Mouse (Mus musculus) adrenal gland (tissue): ENCODE measurements around the gene Clec1b.

Experiments
- intact Hi-C: fragments of 180-260 bp; cut with DNase I; formaldehyde crosslinking; loops from one replicate; pipeline ENCODE4 v1.15.1; 2025
- long read RNA-seq, 2 experiments: library from polyadenylated mRNA; unstranded; transcript quantifications; one replicate each; pipeline ENCODE4 v2.0.0; 2020; ENCODE audit warnings: borderline replicate concordance in 1 of 2; ENCODE audit not compliant: insufficient replicate concordance in 1 of 2

Clec1b gene
- long read RNA-seq, experiment 1, partial matches to known transcripts: 1 of 3 reads
- long read RNA-seq, experiment 1, other reads (novel, unspliced or antisense): 0 of 3 reads
- long read RNA-seq, experiment 2, partial matches to known transcripts: 0 of 2 reads
- long read RNA-seq, experiment 2, other reads (novel, unspliced or antisense): 0 of 2 reads

GRCm38 (mm10) chr6:129396997-129397396, at the start of gene Clec1b:
Clec1b (plus strand) TSS chr6:129397297.
- intact Hi-C loops: no loop called here

- intact Hi-C loops: no loop called here
Measured at GRCm38 (mm10) chr6:129349524-129350352, 47.4 kb upstream of the Clec1b start.

- intact Hi-C loops: no loop called here
Measured at GRCm38 (mm10) chr6:129351091-129351490, 46.0 kb upstream of the Clec1b start.

- intact Hi-C loops: no loop called here
Measured at GRCm38 (mm10) chr6:129355774-129356173, 41.3 kb upstream of the Clec1b start.

GRCm38 (mm10) chr6:129356430-129356829, 40.7 kb upstream of the Clec1b start:
- intact Hi-C loops: no loop called here

GRCm38 (mm10) chr6:129359515-129359914, 37.6 kb upstream of the Clec1b start:
- intact Hi-C loops: no loop called here

- intact Hi-C loops: loop anchor here (10.0 kb wide), 1 partner anchor 509 kb away; no protein-coding TSS in a partner anchor
Measured at GRCm38 (mm10) chr6:129363942-129364341, 33.2 kb upstream of the Clec1b start.

- intact Hi-C loops: loop anchor here (5.0 to 10.0 kb wide), 2 partner anchors 99 to 511 kb away; no protein-coding TSS in a partner anchor
Measured at GRCm38 (mm10) chr6:129365959-129366359, 31.1 kb upstream of the Clec1b start.

- intact Hi-C loops: loop anchor here (5.0 to 10.0 kb wide), 2 partner anchors 102 to 515 kb away; no protein-coding TSS in a partner anchor
Measured at GRCm38 (mm10) chr6:129369374-129370132, 27.5 kb upstream of the Clec1b start.

- intact Hi-C loops: no loop called here
Measured at GRCm38 (mm10) chr6:129374937-129375471, 22.1 kb upstream of the Clec1b start.

GRCm38 (mm10) chr6:129380454-129380853, 16.6 kb upstream of the Clec1b start:
- intact Hi-C loops: no loop called here

GRCm38 (mm10) chr6:129381736-129382135, 15.4 kb upstream of the Clec1b start:
- intact Hi-C loops: no loop called here

- intact Hi-C loops: no loop called here
Measured at GRCm38 (mm10) chr6:129383466-129383865, 13.6 kb upstream of the Clec1b start.

- intact Hi-C loops: no loop called here
Measured at GRCm38 (mm10) chr6:129385000-129385399, 12.1 kb upstream of the Clec1b start.

- intact Hi-C loops: no loop called here
Measured at GRCm38 (mm10) chr6:129385774-129386173, 11.3 kb upstream of the Clec1b start, which contains the start of gene Clec12b. Clec12b (minus strand) TSS chr6:129385874.

- intact Hi-C loops: loop anchor here (2.0 kb wide), 1 partner anchor 124 kb away; no protein-coding TSS in a partner anchor
Measured at GRCm38 (mm10) chr6:129393087-129393720, 3.9 kb upstream of the Clec1b start.

GRCm38 (mm10) chr6:129393732-129394131, 3.4 kb upstream of the Clec1b start:
- intact Hi-C loops: loop anchor here (2.0 kb wide), 3 partner anchors 83 to 165 kb away; no protein-coding TSS in a partner anchor

GRCm38 (mm10) chr6:129399945-129400344, 2.8 kb downstream of the Clec1b start:
- intact Hi-C loops: no loop called here

- intact Hi-C loops: no loop called here
Measured at GRCm38 (mm10) chr6:129402404-129402803, 5.3 kb downstream of the Clec1b start.

GRCm38 (mm10) chr6:129403391-129403790, 6.3 kb downstream of the Clec1b start:
- intact Hi-C loops: no loop called here

- intact Hi-C loops: no loop called here
Measured at GRCm38 (mm10) chr6:129405999-129406398, 8.9 kb downstream of the Clec1b start.
